Mouse (Mus musculus) heart, adult 2 months (tissue): ENCODE results near the gene Swsap1. TPM values are rescaled to one million over a fixed set of nuclear protein-coding genes. Genes with fewer than 3 reads are reported as not detected.

Source experiments
- DNase-seq, 2 experiments: peaks; one replicate each; pipeline ENCODE4 v3.0.0; 2021
- H3K27ac ChIP-seq: fragments of 200-600 bp; 2 replicates; pipeline ENCODE4 v1.8.1; 2022
- H3K27me3 ChIP-seq: fragments of 200-500 bp; 2 replicates; pipeline ENCODE4 v1.6.1; 2012; ENCODE audit warnings: mild to moderate bottlenecking, low read length, inconsistent platforms, mixed read lengths; ENCODE audit not compliant: control insufficient read depth, insufficient read depth
- H3K36me3 ChIP-seq: fragments of 200-500 bp; 2 replicates; pipeline ENCODE4 v1.6.1; 2012; ENCODE audit warnings: low read length, inconsistent platforms; ENCODE audit not compliant: control insufficient read depth, insufficient read depth
- H3K4me1 ChIP-seq: fragments of 200-500 bp; 2 replicates; pipeline ENCODE4 v1.6.1; 2011; ENCODE audit warnings: low read length; ENCODE audit not compliant: control insufficient read depth, insufficient read depth
- H3K4me3 ChIP-seq: fragments of 200-600 bp; 2 replicates; pipeline ENCODE4 v1.8.1; 2022
- H3K79me2 ChIP-seq: fragments of 200-500 bp; replicated peaks from 2 replicates; pipeline ENCODE4 v1.6.1; 2012; ENCODE audit warnings: mild to moderate bottlenecking, inconsistent platforms, low read length, moderate library complexity, mixed read lengths; ENCODE audit not compliant: control insufficient read depth, insufficient read depth
- H3K9ac ChIP-seq: fragments of 200-500 bp; 2 replicates; pipeline ENCODE4 v1.6.1; 2012; ENCODE audit warnings: low read depth, mild to moderate bottlenecking, control low read depth, inconsistent platforms, low read length, mixed read lengths
- CTCF ChIP-seq: fragments of 200-600 bp; IDR thresholded peaks from 2 replicates; pipeline ENCODE4 v1.8.1; 2022; ENCODE audit warnings: antibody characterized with exemption, mild to moderate bottlenecking, moderate library complexity
- EP300 ChIP-seq: fragments of 200-500 bp; IDR thresholded peaks from 2 replicates; pipeline ENCODE4 v1.6.1; 2011; ENCODE audit warnings: low read depth, low read length, control low read depth; ENCODE audit not compliant: insufficient read depth
- POLR2A ChIP-seq: fragments of 200-500 bp; IDR thresholded peaks from 2 replicates; pipeline ENCODE4 v1.6.1; 2011; ENCODE audit warnings: mild to moderate bottlenecking, low read depth, low read length, control low read depth; ENCODE audit not compliant: insufficient read depth
- WGBS: fragments of 180-500 bp; shearing (Covaris S2); methylation state at CpG from one replicate; pipeline ENCODE4 v1.1.7; 2018; 5-methylcytosine and 5-hydroxymethylcytosine counted together
- intact Hi-C: fragments of 180-260 bp; cut with DNase I; formaldehyde crosslinking; loops from one replicate; pipeline ENCODE4 v1.15.1; 2025
- polyA plus RNA-seq: library from polyadenylated mRNA; depleted of rRNA; stranded (reverse); fragments of >200 nt; gene quantifications from 2 replicates; pipeline ENCODE4 v1.2.3, GENCODE M21; 2012; rRNA removed
- total RNA-seq, 2 experiments: library from RNA; stranded (reverse); gene quantifications; 2 replicates each; pipeline ENCODE4 v1.2.3; 2021

Gene Swsap1
- total and polyA plus RNA-seq, 3 experiments, result 6.2 to 7.4 (median 6.5) TPM

DNA sequence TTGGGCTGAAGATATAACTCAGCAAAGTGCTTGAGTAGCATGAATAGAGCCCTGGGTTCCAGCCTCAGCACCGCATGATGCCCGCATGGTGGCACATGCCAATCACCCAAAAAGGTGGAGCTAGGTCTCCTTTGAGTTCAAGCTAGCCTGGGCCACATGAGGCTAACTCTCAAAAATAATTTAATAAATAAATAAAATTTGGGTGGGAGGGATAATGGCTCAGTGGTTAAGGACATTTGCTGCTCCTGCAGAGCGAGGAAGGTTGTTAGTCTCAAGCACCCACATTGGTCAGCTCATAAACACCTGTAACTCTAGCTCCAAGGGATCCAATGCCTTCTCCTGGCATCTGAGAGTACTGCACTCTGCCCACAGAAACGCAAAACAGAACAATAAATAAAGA is 46.1 kb downstream of the Swsap1 start:
- no peak overlapping the region for H3K4me3 ChIP-seq
- peaks cover 4% of the 10 kb centered on the region for H3K4me1 ChIP-seq
- no peaks in the 10 kb centered on the region for H3K36me3 ChIP-seq
- no peak for DNase-seq
- intact Hi-C loops, result loop anchor here (2.0 to 10.0 kb wide), 4 partner anchors 47 to 156 kb away; partner anchors contain the start of genes Elof1, Gm49318, Pigyl and Swsap1
- no peaks in the 10 kb centered on the region for H3K27me3 ChIP-seq
- WGBS, result 92% methylated on average over 4 of the region's 4 CpGs
- H3K9ac ChIP-seq, result no peak overlapping the region
- TF ChIP-seq EP300 (no peak), CTCF (no peak), POLR2A (no peak)
- no peaks in the 10 kb centered on the region for H3K79me2 ChIP-seq
- H3K27ac ChIP-seq, result no peak overlapping the region

DNA sequence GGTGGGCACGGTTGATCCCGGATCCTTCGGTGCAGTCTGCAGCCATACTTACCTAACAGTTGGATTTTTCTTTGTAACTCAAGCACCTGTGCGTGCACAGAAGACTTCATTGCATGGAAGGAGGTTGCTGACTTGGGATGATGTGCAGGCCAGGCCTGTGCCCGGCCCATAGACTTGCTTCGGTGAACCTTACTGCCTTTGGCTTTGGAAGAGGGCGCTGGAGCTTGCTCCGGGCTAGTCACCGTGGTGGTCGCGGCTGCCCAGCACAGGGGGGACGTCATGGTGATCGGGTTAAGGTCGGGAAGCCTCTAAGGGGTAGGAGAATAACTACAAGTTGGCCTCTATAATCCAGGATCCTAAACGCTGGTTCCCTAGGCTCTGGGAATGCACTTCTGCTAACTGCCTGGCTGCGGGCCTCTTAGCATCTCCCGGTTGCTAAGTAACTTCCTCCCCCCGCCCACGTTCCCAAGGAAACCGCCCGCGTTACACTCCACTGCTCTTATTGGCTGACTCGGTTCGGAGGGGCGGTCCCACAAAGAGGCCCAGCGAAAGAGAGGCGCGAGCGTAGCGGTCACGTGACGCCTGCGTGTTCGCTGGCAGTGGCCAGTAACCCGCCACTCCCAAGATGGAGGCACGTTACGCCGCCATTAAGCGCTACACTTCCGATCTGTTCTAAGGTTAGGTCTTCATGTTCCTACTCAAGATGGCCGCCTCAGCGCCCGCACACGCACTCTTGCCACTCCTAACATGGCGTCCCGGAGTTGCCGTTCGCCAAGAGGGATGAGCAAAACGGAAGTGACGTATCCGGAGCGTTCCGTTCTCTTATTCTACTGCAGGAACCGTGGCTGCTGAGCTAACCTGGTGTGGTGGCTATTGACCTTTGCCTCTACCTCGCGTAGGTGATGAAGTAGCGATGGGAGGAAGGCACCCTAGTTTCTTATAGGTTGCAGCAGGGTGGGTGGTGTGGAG is 46.9 kb downstream of the Swsap1 start, which contains the start of the genes Ccdc151 and Prkcsh:
Gene Ccdc151, minus strand, starts transcription at position 441 of the 969 bp plus-strand sequence.
Gene Prkcsh, plus strand, starts transcription at position 613 of the 969 bp plus-strand sequence.
- intact Hi-C loops, result loop anchor here (2.0 to 10.0 kb wide), 4 partner anchors 48 to 155 kb away; partner anchors contain the start of genes Elof1, Gm49318, Pigyl and Swsap1
- 7% methylated on average over 57 of the region's 57 CpGs for WGBS
- TF ChIP-seq CTCF (0 out of 2 replicates have a peak, but pooled peaks have one; percentile 4), POLR2A (peak; percentile 94), EP300 (peak; percentile 89; the same call in 1 of the 2 replicates)
- H3K4me3 ChIP-seq, result peak within 1 kb of the TSS; percentile 70
- no peaks in the 10 kb centered on the region for H3K79me2 ChIP-seq
- H3K27ac ChIP-seq, result peak within 1 kb of the TSS; percentile 63
- DNase-seq, result peak; percentile 98 to 100
- H3K27me3 ChIP-seq, result no peaks in the 10 kb centered on the region
- peak within 1 kb of the TSS; percentile 52 for H3K9ac ChIP-seq
- no peaks in the 10 kb centered on the region for H3K36me3 ChIP-seq
- peaks cover 4% of the 10 kb centered on the region for H3K4me1 ChIP-seq

DNA sequence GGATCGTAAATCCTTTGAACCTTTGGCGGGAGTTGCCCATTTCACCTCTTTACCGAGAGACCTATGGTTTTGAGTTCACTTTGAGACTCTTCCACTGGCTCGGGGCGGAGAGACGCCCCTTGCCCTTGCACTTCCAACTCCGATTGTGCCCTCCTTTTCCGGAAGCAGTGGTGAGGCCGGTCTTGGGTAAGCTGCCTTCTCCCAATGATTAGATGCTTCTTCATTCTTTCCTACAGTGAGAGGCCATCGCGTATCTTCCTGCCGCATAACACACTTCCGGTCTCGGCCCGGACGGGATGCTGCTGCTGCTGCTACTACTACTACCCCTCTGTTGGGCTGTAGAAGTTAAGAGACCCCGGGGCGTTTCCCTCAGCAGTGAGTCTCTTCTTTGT is 47.6 kb downstream of the Swsap1 start:
- peaks cover 4% of the 10 kb centered on the region for H3K4me1 ChIP-seq
- no peaks in the 10 kb centered on the region for H3K79me2 ChIP-seq
- no peak for DNase-seq
- peak overlapping the region; percentile 70 for H3K4me3 ChIP-seq
- no peaks in the 10 kb centered on the region for H3K36me3 ChIP-seq
- whole genome bisulfite sequencing, result under 1% methylated on average over 18 of the region's 18 CpGs
- H3K27ac ChIP-seq, result peak overlapping the region; percentile 63
- TF ChIP-seq CTCF, result no peak
- no peak for TF ChIP-seq POLR2A
- no peak for TF ChIP-seq EP300
- H3K9ac ChIP-seq, result peak overlapping the region; percentile 52
- intact Hi-C loops, result loop anchor here (2.0 to 10.0 kb wide), 4 partner anchors 48 to 154 kb away; partner anchors contain the start of genes Elof1, Gm49318, Pigyl and Swsap1
- no peaks in the 10 kb centered on the region for H3K27me3 ChIP-seq

DNA sequence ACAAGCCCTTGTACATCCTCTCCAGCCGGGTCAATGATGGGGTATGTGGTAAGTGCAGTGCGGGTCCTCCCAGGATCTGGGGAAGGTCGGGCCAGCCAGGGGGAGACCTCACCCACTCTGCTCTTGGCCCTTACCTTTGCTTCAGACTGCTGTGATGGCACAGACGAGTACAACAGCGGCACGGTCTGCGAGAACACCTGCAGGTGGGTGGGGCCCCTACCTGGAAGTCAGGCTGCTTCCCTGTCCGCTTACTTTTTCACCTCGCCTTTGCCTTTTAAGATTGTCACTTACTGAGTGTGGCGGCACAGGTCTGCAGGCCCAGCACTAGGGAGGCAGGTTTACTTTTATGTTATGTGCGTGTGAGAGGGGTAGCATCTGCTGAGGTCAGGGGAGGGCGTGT is 49.0 kb downstream of the Swsap1 start:
- Histone ChIP-seq H3K4me3 (no peak overlapping the region), H3K9ac (no peak overlapping the region), H3K4me1 (peaks cover 4% of the 10 kb centered on the region), H3K36me3 (no peaks in the 10 kb centered on the region), H3K79me2 (no peaks in the 10 kb centered on the region), H3K27me3 (no peaks in the 10 kb centered on the region), H3K27ac (no peak overlapping the region)
- no peak for DNase-seq
- TF ChIP-seq CTCF (no peak), POLR2A (no peak), EP300 (no peak)
- intact Hi-C loops, result loop anchor here (5.0 to 10.0 kb wide), 3 partner anchors 68 to 153 kb away; partner anchors contain the start of genes Elof1, Gm49318, Pigyl and Zfp653
- 92% methylated on average over 12 of the region's 12 CpGs for WGBS

Other genes starting within 250 kb of the Swsap1 start
- 1 to 10 TPM; 3.4 to 4.2 TPM for gene Ldlr, start 232.3 kb upstream of the Swsap1 start, total RNA-seq
- gene Ldlr, start 232.3 kb upstream of the Swsap1 start, polyA plus RNA-seq, result 7.2 and 10.2 TPM in 2 replicates
- gene Spc24, start 195.5 kb upstream of the Swsap1 start, total RNA-seq, result 1 to 10 TPM; 5.1 to 6.8 TPM
- gene Spc24, start 195.5 kb upstream of the Swsap1 start, polyA plus RNA-seq, result 6.0 and 6.2 TPM in 2 replicates
- gene Kank2, start 157.0 kb upstream of the Swsap1 start, total RNA-seq, result 10 to 100 TPM; 57.3 to 62.9 TPM
- 45.3 and 52.7 TPM in 2 replicates for gene Kank2, start 157.0 kb upstream of the Swsap1 start, polyA plus RNA-seq
- not detected for gene Angptl8, start 120.2 kb upstream of the Swsap1 start, total RNA-seq
- 0.41 and 2.4 TPM in 2 replicates for gene Angptl8, start 120.2 kb upstream of the Swsap1 start, polyA plus RNA-seq
- 10 to 100 TPM; 25.9 to 33.8 TPM for gene Dock6, start 103.1 kb upstream of the Swsap1 start, total RNA-seq
- 87.9 and 92.7 TPM in 2 replicates for gene Dock6, start 103.1 kb upstream of the Swsap1 start, polyA plus RNA-seq
- gene Rab3d, start 37.6 kb upstream of the Swsap1 start, total RNA-seq, result 10 to 100 TPM; 12.4 to 13.5 TPM
- 22.8 and 27.6 TPM in 2 replicates for gene Rab3d, start 37.6 kb upstream of the Swsap1 start, polyA plus RNA-seq
- gene Ccdc159, start 28.3 kb upstream of the Swsap1 start, total RNA-seq, result 1 to 10 TPM; 3.0 to 3.4 TPM
- 4.9 and 6.6 TPM in 2 replicates for gene Ccdc159, start 28.3 kb upstream of the Swsap1 start, polyA plus RNA-seq
- gene Tmem205, start 28.2 kb upstream of the Swsap1 start, total RNA-seq, result 10 to 100 TPM; 65.5 to 71.8 TPM
- gene Tmem205, start 28.2 kb upstream of the Swsap1 start, polyA plus RNA-seq, result 96.1 and 129 TPM in 2 replicates
- 1 to 10 TPM; 2.5 to 2.6 TPM for gene Plppr2, start 18.7 kb upstream of the Swsap1 start, total RNA-seq
- 5.3 and 7.5 TPM in 2 replicates for gene Plppr2, start 18.7 kb upstream of the Swsap1 start, polyA plus RNA-seq
- gene Epor, start 7.8 kb downstream of the Swsap1 start, total RNA-seq, result 1 to 10 TPM; 1.1 to 1.4 TPM
- 2.1 and 2.5 TPM in 2 replicates for gene Epor, start 7.8 kb downstream of the Swsap1 start, polyA plus RNA-seq
- 1 to 10 TPM; 4.2 to 4.8 TPM for gene Rgl3, start 33.7 kb downstream of the Swsap1 start, total RNA-seq
- gene Rgl3, start 33.7 kb downstream of the Swsap1 start, polyA plus RNA-seq, result 12.7 and 13.9 TPM in 2 replicates
- gene Ccdc151, start 46.9 kb downstream of the Swsap1 start, total RNA-seq, result under 1 TPM in 1 of 2 experiments, not detected in 1; 0.09 TPM
- 0.21 TPM in 1 of 2 replicates, not detected in the other for gene Ccdc151, start 46.9 kb downstream of the Swsap1 start, polyA plus RNA-seq
- gene Prkcsh, start 47.1 kb downstream of the Swsap1 start, total RNA-seq, result 10 to 100 TPM; 61.5 to 67.5 TPM
- 42.5 and 46.2 TPM in 2 replicates for gene Prkcsh, start 47.1 kb downstream of the Swsap1 start, polyA plus RNA-seq
- under 1 TPM; 0.08 to 0.09 TPM for gene Elavl3, start 96.3 kb downstream of the Swsap1 start, total RNA-seq
- 0.09 and 0.10 TPM in 2 replicates for gene Elavl3, start 96.3 kb downstream of the Swsap1 start, polyA plus RNA-seq
- under 1 TPM in 1 of 2 experiments, not detected in 1; 0.52 TPM for gene Gm49318, start 115.5 kb downstream of the Swsap1 start, total RNA-seq
- gene Gm49318, start 115.5 kb downstream of the Swsap1 start, polyA plus RNA-seq, result not detected in 2 replicates
- 1 to 10 TPM; 3.8 to 4.7 TPM for gene Zfp653, start 115.6 kb downstream of the Swsap1 start, total RNA-seq
- 8.7 and 9.5 TPM in 2 replicates for gene Zfp653, start 115.6 kb downstream of the Swsap1 start, polyA plus RNA-seq
- gene Ecsit, start 129.7 kb downstream of the Swsap1 start, total RNA-seq, result 100 to 1,000 TPM in 1 of 2 experiments, 10 to 100 TPM in 1; 92.5 to 106 TPM
- 166 and 169 TPM in 2 replicates for gene Ecsit, start 129.7 kb downstream of the Swsap1 start, polyA plus RNA-seq
- gene Cnn1, start 143.5 kb downstream of the Swsap1 start, total RNA-seq, result 1 to 10 TPM; 8.4 to 8.6 TPM
- 15.4 and 26.5 TPM in 2 replicates for gene Cnn1, start 143.5 kb downstream of the Swsap1 start, polyA plus RNA-seq
- gene Elof1, start 161.4 kb downstream of the Swsap1 start, total RNA-seq, result 10 to 100 TPM; 34.6 to 42.6 TPM
- 62.6 and 67.0 TPM in 2 replicates for gene Elof1, start 161.4 kb downstream of the Swsap1 start, polyA plus RNA-seq
- gene Acp5, start 180.0 kb downstream of the Swsap1 start, total RNA-seq, result 1 to 10 TPM; 1.6 to 2.4 TPM
- 7.7 and 20.8 TPM in 2 replicates for gene Acp5, start 180.0 kb downstream of the Swsap1 start, polyA plus RNA-seq
- 10 to 100 TPM; 42.9 to 56.5 TPM for gene Pigyl, start 201.1 kb downstream of the Swsap1 start, total RNA-seq
- 54.5 and 55.4 TPM in 2 replicates for gene Pigyl, start 201.1 kb downstream of the Swsap1 start, polyA plus RNA-seq
- gene Zfp872, start 232.3 kb downstream of the Swsap1 start, total RNA-seq, result under 1 TPM; 0.09 to 0.10 TPM
- not detected in 2 replicates for gene Zfp872, start 232.3 kb downstream of the Swsap1 start, polyA plus RNA-seq